Comparison of ENCODE assay signal across 28 mouse cellular contexts in genomic region chr9:64695266-64695665, GRCm38 (mm10).
"Had no signal": no experiment of that assay in that cellular context is flagged by ENCODE, and none has a peak within 500 bp of the region (broad histone marks: within the 10 kb centered on the region; RNA-seq: fewer than 3 reads in every experiment).

No protein-coding gene starts in this region.

- H3K4me3 ChIP-seq: limb, embryonic 10.5 days; limb, embryonic 12.5 days; limb, embryonic 13.5 days; limb, embryonic 15.5 days; liver, embryonic 12.5 days; liver, embryonic 13.5 days; liver, embryonic 15.5 days; lung, embryonic 15.5 days; megakaryocyte, embryonic 14.5 days; midbrain, embryonic 10.5 days; midbrain, embryonic 12.5 days; midbrain, embryonic 13.5 days; midbrain, embryonic 15.5 days; myocyte; neural tube, embryonic 12.5 days had no signal

- H3K4me1 ChIP-seq: limb, embryonic 13.5 days; limb, embryonic 15.5 days; lung, embryonic 15.5 days had no signal

- DNase-seq: left cerebral cortex, postnatal 4 days; liver; liver, embryonic 13.5 days; liver, postnatal 0 days; lung, adult 18-20 months; lung, adult 2 months; lung, embryonic 14.5 days; lung, postnatal 10 days; lung, postnatal 14 days; lung, postnatal 36 days; lung, postnatal 4 days; midbrain, embryonic 14.5 days had no signal

- H3K9me3 ChIP-seq: limb, embryonic 10.5 days; limb, embryonic 12.5 days; limb, embryonic 13.5 days; limb, embryonic 15.5 days; liver, embryonic 12.5 days; liver, embryonic 13.5 days; liver, embryonic 15.5 days; lung, embryonic 15.5 days; megakaryocyte, embryonic 14.5 days; midbrain, embryonic 10.5 days; midbrain, embryonic 12.5 days; midbrain, embryonic 13.5 days; midbrain, embryonic 15.5 days; neural tube, embryonic 12.5 days had no signal

- H3K27ac ChIP-seq: limb, embryonic 10.5 days; limb, embryonic 12.5 days; limb, embryonic 13.5 days; limb, embryonic 15.5 days; liver, embryonic 12.5 days; liver, embryonic 13.5 days; liver, embryonic 14.5 days; liver, embryonic 15.5 days; lung, embryonic 15.5 days; macrophage; midbrain, embryonic 10.5 days; midbrain, embryonic 12.5 days; midbrain, embryonic 13.5 days; midbrain, embryonic 15.5 days; neural tube, embryonic 12.5 days had no signal

- H3K27me3 ChIP-seq: limb, embryonic 15.5 days; liver, embryonic 12.5 days; liver, embryonic 13.5 days; liver, embryonic 15.5 days; lung, embryonic 15.5 days; megakaryocyte, embryonic 14.5 days; midbrain, embryonic 12.5 days; midbrain, embryonic 13.5 days; midbrain, embryonic 15.5 days; neural tube, embryonic 12.5 days had no signal

- H3K36me3 ChIP-seq: lung, embryonic 15.5 days had no signal

- H3K9ac ChIP-seq: limb, embryonic 12.5 days; limb, embryonic 13.5 days; limb, embryonic 15.5 days; liver, embryonic 12.5 days; liver, embryonic 13.5 days; liver, embryonic 14.5 days; liver, embryonic 15.5 days; liver, postnatal 0 days; lung, embryonic 14.5 days; lung, embryonic 15.5 days; midbrain, embryonic 12.5 days; midbrain, embryonic 13.5 days; midbrain, embryonic 15.5 days; neural tube, embryonic 12.5 days had no signal
